Mouse (Mus musculus) cerebellum, adult 18-20 months (tissue): ENCODE results near the gene Camk2b.
"Not testable (repeated sequence)": the region's sequence is repeated elsewhere in the genome, so short reads cannot be mapped to it uniquely, and the experiment has no call there.

ENCODE experiments used
- DNase-seq, 2 experiments: peaks; one replicate each; pipeline ENCODE4 v3.0.0; 2021

Gene Camk2b

GRCm38 (mm10) chr11:5931947-5932346 lies 134.2 kb downstream of the Camk2b start:
- DNase-seq, result not testable (repeated sequence)

GRCm38 (mm10) chr11:5930578-5930977 lies 135.6 kb downstream of the Camk2b start:
- no peak for DNase-seq

- no peak for DNase-seq
Measured at GRCm38 (mm10) chr11:5926696-5927220, 139.4 kb downstream of the Camk2b start.

- no peak for DNase-seq
Measured at GRCm38 (mm10) chr11:5924699-5925098, 141.5 kb downstream of the Camk2b start.

- DNase-seq, result no peak
Measured at GRCm38 (mm10) chr11:5920323-5920960, 145.7 kb downstream of the Camk2b start.
